Mouse (Mus musculus) liver, embryonic 15.5 days (tissue): ENCODE results near the gene Mthfd1. TPM values are rescaled to one million over a fixed set of nuclear protein-coding genes. Genes with fewer than 3 reads are reported as not detected.

Experiments used
- ATAC-seq: fragments of 200-750 bp; cut with Nextera tagmentation; 2 replicates; pipeline ENCODE4 v1.8.0; 2017; ENCODE audit warnings: moderate number of reproducible peaks, mild to moderate bottlenecking, moderate library complexity; ENCODE audit not compliant: insufficient read depth
- H3K27ac ChIP-seq: fragments of 300-500 bp; sonication (generic); replicated peaks from 2 replicates; pipeline ENCODE4 v1.5.1; 2015; ENCODE audit warnings: mild to moderate bottlenecking, inconsistent platforms
- H3K27me3 ChIP-seq: fragments of 300-500 bp; sonication (generic); 2 replicates; pipeline ENCODE4 v1.6.1; 2015; ENCODE audit warnings: mild to moderate bottlenecking, inconsistent platforms
- H3K36me3 ChIP-seq: fragments of 300-500 bp; sonication (generic); replicated peaks from 2 replicates; pipeline ENCODE4 v1.6.1; 2015; ENCODE audit warnings: moderate library complexity, mild to moderate bottlenecking, inconsistent platforms
- H3K4me1 ChIP-seq: fragments of 300-500 bp; sonication (generic); replicated peaks from 2 replicates; pipeline ENCODE4 v1.6.1; 2015; ENCODE audit warnings: inconsistent platforms
- H3K4me2 ChIP-seq: fragments of 300-500 bp; sonication (generic); 2 replicates; pipeline ENCODE4 v1.6.1; 2015; ENCODE audit warnings: moderate library complexity, mild to moderate bottlenecking, inconsistent platforms
- H3K4me3 ChIP-seq: fragments of 300-500 bp; sonication (generic); replicated peaks from 2 replicates; pipeline ENCODE4 v1.5.1; 2015; ENCODE audit warnings: mild to moderate bottlenecking, inconsistent platforms
- H3K9ac ChIP-seq: fragments of 300-500 bp; sonication (generic); 2 replicates; pipeline ENCODE4 v1.6.1; 2015; ENCODE audit warnings: moderate library complexity, mild to moderate bottlenecking, inconsistent platforms
- H3K9me3 ChIP-seq: fragments of 300-500 bp; sonication (generic); replicated peaks from 2 replicates; pipeline ENCODE4 v1.6.1; 2016; ENCODE audit warnings: inconsistent platforms
- WGBS: fragments of 180-500 bp; shearing (Covaris S2); methylation state at CpG from one replicate; pipeline ENCODE4 v1.1.7; 2015; ENCODE audit warnings: mixed read lengths; ENCODE audit not compliant: insufficient replicate concordance; 5-methylcytosine and 5-hydroxymethylcytosine counted together
- polyA plus RNA-seq: library from polyadenylated mRNA; unstranded; fragments of >200 nt; fragmentation: Nextera tagmentation; extraction: Ambion mirVana; gene quantifications from 2 replicates; pipeline ENCODE4 v1.2.1, GENCODE M21; 2015

Gene Mthfd1
- polyA plus RNA-seq, 1 experiment from 2014 or later: 94.7 TPM

- Histone ChIP-seq H3K9me3 (no peaks in the 10 kb centered on the region), H3K27ac (peak overlapping the region; percentile 88), H3K4me1 (peaks cover 56% of the 10 kb centered on the region), H3K4me2 (peak overlapping the region; percentile 59), H3K36me3 (peaks cover 4% of the 10 kb centered on the region; the same call in 1 of the 2 replicates), H3K9ac (peak overlapping the region; percentile 28; the same call in 1 of the 2 replicates), H3K4me3 (peak overlapping the region; percentile 15), H3K27me3 (no peaks in the 10 kb centered on the region)
- 19% methylated on average over 9 of the region's 9 CpGs for WGBS
- peak; percentile 69 for ATAC-seq
These were observed 106.6 kb downstream of the Mthfd1 start for GRCm38 (mm10) chr12:76361405-76362302.

DNA sequence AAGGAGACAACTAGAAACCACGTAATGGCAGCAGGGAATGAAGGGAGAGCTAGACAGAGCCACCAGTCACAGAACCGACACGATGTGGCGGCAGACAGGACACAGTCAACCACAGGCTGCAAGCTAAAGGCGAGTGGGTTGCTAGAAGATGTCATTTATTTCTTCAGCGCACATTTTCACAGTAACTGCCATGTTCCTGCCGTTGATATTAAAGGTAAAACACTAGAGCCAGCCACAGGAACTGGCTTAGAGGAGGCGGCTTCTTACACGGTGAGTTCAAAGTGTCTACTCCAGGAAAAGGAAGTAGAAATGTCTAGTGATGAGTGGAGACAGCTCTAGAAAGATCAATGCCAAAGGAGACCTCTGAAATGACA lies 107.2 kb downstream of the Mthfd1 start:
- peak overlapping the region; percentile 28; the same call in 1 of the 2 replicates for H3K9ac ChIP-seq
- H3K9me3 ChIP-seq: no peaks in the 10 kb centered on the region
- peak overlapping the region; percentile 59 for H3K4me2 ChIP-seq
- WGBS: 18% methylated on average over 9 of the region's 9 CpGs
- H3K4me3 ChIP-seq: 0 out of 2 replicates have a peak overlapping the region, but pooled peaks have one; percentile 15
- ATAC-seq: peak; percentile 25; the same call in 1 of the 2 replicates
- peak overlapping the region; percentile 88 for H3K27ac ChIP-seq
- no peaks in the 10 kb centered on the region for H3K27me3 ChIP-seq
- peaks cover 4% of the 10 kb centered on the region; the same call in 1 of the 2 replicates for H3K36me3 ChIP-seq
- peaks cover 63% of the 10 kb centered on the region for H3K4me1 ChIP-seq

DNA sequence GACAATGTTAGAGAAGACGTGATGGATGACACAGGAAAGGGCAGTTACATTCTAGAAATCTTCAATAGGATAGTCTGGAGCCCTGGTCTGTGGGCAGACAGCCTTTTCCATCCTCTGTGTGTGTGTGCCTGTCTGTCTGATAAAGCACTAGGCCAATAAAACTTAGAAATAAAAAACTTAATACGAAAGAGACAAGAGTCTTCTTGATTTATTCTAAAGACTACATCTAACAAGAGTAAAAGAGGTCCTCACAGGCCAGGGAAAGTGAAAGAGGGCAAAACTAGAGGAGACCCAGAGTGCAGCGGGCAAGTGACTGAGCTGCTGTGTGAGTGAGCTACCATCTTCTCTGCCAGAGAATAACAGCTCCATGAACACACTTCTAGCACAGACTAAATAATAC lies 111.2 kb downstream of the Mthfd1 start:
- 59% methylated on average over 3 of the region's 3 CpGs for WGBS
- Histone ChIP-seq H3K27me3 (no peaks in the 10 kb centered on the region), H3K4me3 (no peak overlapping the region), H3K9ac (no peak overlapping the region), H3K27ac (peak overlapping the region; percentile 45; the same call in 1 of the 2 replicates), H3K36me3 (no peaks in the 10 kb centered on the region), H3K4me2 (no peak overlapping the region), H3K4me1 (peaks cover 73% of the 10 kb centered on the region), H3K9me3 (no peaks in the 10 kb centered on the region)
- ATAC-seq: no peak

GRCm38 (mm10) chr12:76367096-76367995 lies 112.2 kb downstream of the Mthfd1 start:
- H3K4me3 ChIP-seq: peak overlapping the region; percentile 97
- H3K9me3 ChIP-seq: no peaks in the 10 kb centered on the region
- H3K27ac ChIP-seq: peak overlapping the region; percentile 95
- peak overlapping the region; percentile 96 for H3K4me2 ChIP-seq
- H3K4me1 ChIP-seq: peaks cover 73% of the 10 kb centered on the region
- no peaks in the 10 kb centered on the region for H3K36me3 ChIP-seq
- 17% methylated on average over 14 of the region's 14 CpGs for WGBS
- no peaks in the 10 kb centered on the region for H3K27me3 ChIP-seq
- no peak for ATAC-seq
- H3K9ac ChIP-seq: peak overlapping the region; percentile 98

DNA sequence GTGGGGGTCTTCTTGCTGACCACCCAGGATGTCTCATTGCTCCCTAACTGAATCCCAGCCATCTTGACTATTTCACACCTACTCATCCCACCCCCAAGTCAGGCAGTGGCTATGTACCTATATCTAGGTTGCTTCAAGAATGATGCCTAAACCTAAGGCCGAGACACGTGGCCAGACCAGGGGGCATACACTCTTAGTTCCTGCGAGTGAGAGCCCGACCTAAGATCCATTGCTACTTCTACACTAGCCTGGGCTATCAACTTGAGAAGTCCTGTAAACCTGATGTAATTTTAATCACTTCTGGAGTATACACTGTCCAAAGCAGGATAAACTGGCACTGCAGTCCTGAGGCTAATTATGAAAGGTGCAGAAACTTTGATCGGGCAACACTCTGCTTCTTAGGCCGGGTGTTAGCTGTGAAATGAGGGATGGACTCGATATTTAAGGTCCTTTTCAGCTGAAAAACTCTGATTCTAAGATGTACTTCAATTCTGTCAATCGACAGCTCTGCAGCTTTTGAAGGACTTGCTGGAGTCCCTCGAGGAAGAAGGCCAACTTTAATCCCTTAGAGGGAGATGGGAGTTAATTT lies 113.2 kb downstream of the Mthfd1 start:
- Histone ChIP-seq H3K27ac (peak overlapping the region; percentile 95), H3K9ac (peak overlapping the region; percentile 98), H3K4me1 (peaks cover 72% of the 10 kb centered on the region), H3K4me3 (peak overlapping the region; percentile 97), H3K9me3 (no peaks in the 10 kb centered on the region), H3K27me3 (no peaks in the 10 kb centered on the region), H3K36me3 (no peaks in the 10 kb centered on the region), H3K4me2 (peak overlapping the region; percentile 96)
- ATAC-seq: no peak
- 4% methylated on average over 9 of the region's 9 CpGs for WGBS

GRCm38 (mm10) chr12:76368790-76369205 lies 113.7 kb downstream of the Mthfd1 start:
- peak overlapping the region; percentile 96 for H3K4me2 ChIP-seq
- under 1% methylated on average over 26 of the region's 26 CpGs for WGBS
- H3K4me3 ChIP-seq: peak overlapping the region; percentile 97
- H3K36me3 ChIP-seq: no peaks in the 10 kb centered on the region
- H3K4me1 ChIP-seq: peaks cover 70% of the 10 kb centered on the region
- peak overlapping the region; percentile 98 for H3K9ac ChIP-seq
- peak; percentile 35 for ATAC-seq
- peak overlapping the region; percentile 95 for H3K27ac ChIP-seq
- no peaks in the 10 kb centered on the region for H3K27me3 ChIP-seq
- no peaks in the 10 kb centered on the region for H3K9me3 ChIP-seq

Other genes starting within 250 kb of the Mthfd1 start
- 0.02 TPM in 1 of 2 replicates, not detected in the other for gene Esr2, start 78.0 kb upstream of the Mthfd1 start, polyA plus RNA-seq
- 0.12 TPM in 1 of 2 replicates, not detected in the other for gene Tex21, start 8.6 kb upstream of the Mthfd1 start, polyA plus RNA-seq
- gene Akap5, start 69.6 kb downstream of the Mthfd1 start, polyA plus RNA-seq: 0.17 and 0.25 TPM in 2 replicates
- gene Zbtb25, start 114.3 kb downstream of the Mthfd1 start, polyA plus RNA-seq: 5.1 and 6.1 TPM in 2 replicates
- gene Zbtb1, start 115.0 kb downstream of the Mthfd1 start, polyA plus RNA-seq: 3.3 and 3.4 TPM in 2 replicates
- 1.4 and 1.6 TPM in 2 replicates for gene Hspa2, start 148.9 kb downstream of the Mthfd1 start, polyA plus RNA-seq
- 0.05 and 0.10 TPM in 2 replicates for gene Ppp1r36, start 162.2 kb downstream of the Mthfd1 start, polyA plus RNA-seq